In genomic region chr14:105404662-105405061, GRCm38 (mm10) we compare ENCODE assay signal across 14 mouse cellular contexts.
"Had no signal": no experiment of that assay in that cellular context is flagged by ENCODE, and none has a peak within 500 bp of the region (broad histone marks: within the 10 kb centered on the region; RNA-seq: fewer than 3 reads in every experiment).

No protein-coding gene starts in this region.

- H3K9ac ChIP-seq: limb, embryonic 13.5 days; liver, embryonic 14.5 days; midbrain, embryonic 13.5 days had no signal

- H3K9me3 ChIP-seq: limb, embryonic 13.5 days; midbrain, embryonic 13.5 days had no signal

- ATAC-seq: midbrain, embryonic 13.5 days had no signal

- DNase-seq: kidney, postnatal 10 days; kidney, postnatal 4 days; left cerebral cortex, postnatal 4 days; lung, adult 18-20 months; lung, postnatal 14 days; retina, postnatal 1 day; right cerebral cortex, postnatal 4 days; spleen, adult 18-20 months; thymus, adult 18-20 months; thymus, postnatal 14 days had no signal

- H3K27me3 ChIP-seq: limb, embryonic 13.5 days; midbrain, embryonic 13.5 days had no signal

- H3K36me3 ChIP-seq: limb, embryonic 13.5 days; midbrain, embryonic 13.5 days had no signal

- H3K4me1 ChIP-seq: limb, embryonic 13.5 days; midbrain, embryonic 13.5 days had no signal

- H3K4me2 ChIP-seq: limb, embryonic 13.5 days; midbrain, embryonic 13.5 days had no signal

- H3K4me3 ChIP-seq: layer of hippocampus, adult 2 months; limb, embryonic 13.5 days; midbrain, embryonic 13.5 days had no signal

- H3K27ac ChIP-seq: layer of hippocampus, adult 2 months; limb, embryonic 13.5 days; liver, embryonic 14.5 days; midbrain, embryonic 13.5 days had no signal
